Mouse (Mus musculus) kidney, adult 2 months (tissue): Measurements from ENCODE around the gene Samsn1.

Experiments
- CTCF ChIP-seq: fragments of 200-500 bp; conservative IDR thresholded peaks from 2 replicates; pipeline ENCODE4 v1.5.1; 2011; ENCODE audit warnings: low read depth, mild to moderate bottlenecking, control low read depth, low read length, moderate library complexity, mixed read lengths; ENCODE audit not compliant: insufficient read depth, insufficient read length
- POLR2A ChIP-seq: fragments of 200-500 bp; IDR thresholded peaks from one replicate; pipeline ENCODE4 v1.6.1; 2011; ENCODE audit warnings: low read depth, low read length, control low read depth

GRCm38 (mm10) chr16:76000127-76000526 lies 22.0 kb downstream of the Samsn1 start:
- TF ChIP-seq POLR2A (no peak), CTCF (no peak)
